Mouse (Mus musculus): ENCODE measurements around the gene Trp53inp2.

- TF ChIP-seq CTCF (IDR thresholded peaks at IDR 0.05; ENCODE audit: low read depth) (no peak), EP300 (IDR thresholded peaks at IDR 0.05; ENCODE audit: low read depth) (no peak)
Measured at GRCm38 (mm10) chr2:155373302-155373701, 7.6 kb upstream of the Trp53inp2 start.
